Mouse (Mus musculus): ENCODE results near the gene Ksr2.

- TF ChIP-seq CTCF (IDR thresholded peaks at IDR 0.05; ENCODE audit: low read depth, low read length) (no peak), GATA1 (IDR thresholded peaks at IDR 0.05; ENCODE audit: borderline replicate concordance, low read length) (no peak), TAL1 (conservative IDR thresholded peaks at IDR 0.05; ENCODE audit: low read depth, low read length) (no peak), GATA2 (IDR thresholded peaks at IDR 0.05; ENCODE audit: borderline replicate concordance, low read depth, low read length) (no peak), POLR2AphosphoS5 (IDR thresholded peaks at IDR 0.05; ENCODE audit: insufficient replicate concordance, low read depth, low read length) (no peak)
Observed at GRCm38 (mm10) chr5:117380199-117380598, 33.6 kb upstream of the Ksr2 start.

All from G1E (cell line).